Mouse (Mus musculus): Measurements from ENCODE around the gene Gabarapl2.

Gabarapl2 gene

GRCm38 (mm10) chr8:111968541-111968940 lies 28.0 kb downstream of the Gabarapl2 start:
- no peak for DNase-seq

GRCm38 (mm10) chr8:111968991-111969390 lies 28.5 kb downstream of the Gabarapl2 start:
- no peak for DNase-seq

- no peak for DNase-seq
Observed at GRCm38 (mm10) chr8:111974138-111974537, 33.6 kb downstream of the Gabarapl2 start.

- DNase-seq, result no peak
Observed at GRCm38 (mm10) chr8:111975706-111976105, 35.2 kb downstream of the Gabarapl2 start.

- no peak for DNase-seq
Observed at GRCm38 (mm10) chr8:111976326-111976725, 35.8 kb downstream of the Gabarapl2 start.

GRCm38 (mm10) chr8:111978147-111978546 lies 37.6 kb downstream of the Gabarapl2 start:
- DNase-seq, result no peak

- DNase-seq, result peak; percentile 67 to 72
Observed at GRCm38 (mm10) chr8:111982116-111982515, 41.6 kb downstream of the Gabarapl2 start.

- no peak for DNase-seq
Observed at GRCm38 (mm10) chr8:111984511-111984910, 44.0 kb downstream of the Gabarapl2 start.

- DNase-seq, result peak; percentile 76 to 86
Observed at GRCm38 (mm10) chr8:111989911-111990310, 49.4 kb downstream of the Gabarapl2 start.

GRCm38 (mm10) chr8:111991278-111991677 lies 50.8 kb downstream of the Gabarapl2 start:
- DNase-seq, result no peak

GRCm38 (mm10) chr8:111992013-111992702 lies 51.7 kb downstream of the Gabarapl2 start, which contains the start of gene Adat1:
TSS of gene Adat1 (minus strand) at chr8:111992302.
- DNase-seq, result peak; percentile 88 to 96

- DNase-seq, result no peak
Observed at GRCm38 (mm10) chr8:111992703-111993039, 52.2 kb downstream of the Gabarapl2 start.
